Mouse (Mus musculus) layer of hippocampus, adult 9-11 months (tissue): ENCODE data around the gene Ccdc6.

Source experiments
- DNase-seq: peaks from one replicate; pipeline ENCODE4 v3.0.0; 2022

Ccdc6 gene

GRCm38 (mm10) chr10:70095506-70096270 lies 1.2 kb upstream of the Ccdc6 start:
- DNase-seq, result no peak

- no peak for DNase-seq
These were observed 475 bp downstream of the Ccdc6 start for GRCm38 (mm10) chr10:70097291-70097901.

- peak; percentile 69 for DNase-seq
These were observed 1.1 kb downstream of the Ccdc6 start for GRCm38 (mm10) chr10:70097911-70098569.

GRCm38 (mm10) chr10:70098626-70099025 lies 1.7 kb downstream of the Ccdc6 start:
- no peak for DNase-seq

- DNase-seq, result no peak
These were observed 2.1 kb downstream of the Ccdc6 start for GRCm38 (mm10) chr10:70099052-70099451.

GRCm38 (mm10) chr10:70102086-70102485 lies 5.2 kb downstream of the Ccdc6 start:
- no peak for DNase-seq

GRCm38 (mm10) chr10:70108016-70108415 lies 11.1 kb downstream of the Ccdc6 start:
- no peak for DNase-seq

GRCm38 (mm10) chr10:70109974-70110373 lies 13.1 kb downstream of the Ccdc6 start:
- DNase-seq, result no peak

- no peak for DNase-seq
These were observed 13.9 kb downstream of the Ccdc6 start for GRCm38 (mm10) chr10:70110815-70111214.

GRCm38 (mm10) chr10:70111643-70112042 lies 14.7 kb downstream of the Ccdc6 start:
- no peak for DNase-seq

- no peak for DNase-seq
These were observed 17.2 kb downstream of the Ccdc6 start for GRCm38 (mm10) chr10:70114048-70114635.

GRCm38 (mm10) chr10:70116454-70116853 lies 19.5 kb downstream of the Ccdc6 start:
- no peak for DNase-seq

GRCm38 (mm10) chr10:70119451-70119850 lies 22.5 kb downstream of the Ccdc6 start:
- DNase-seq, result no peak

GRCm38 (mm10) chr10:70119851-70120370 lies 23.0 kb downstream of the Ccdc6 start:
- no peak for DNase-seq

GRCm38 (mm10) chr10:70120671-70121405 lies 23.9 kb downstream of the Ccdc6 start:
- DNase-seq, result no peak

GRCm38 (mm10) chr10:70121406-70121695 lies 24.4 kb downstream of the Ccdc6 start:
- no peak for DNase-seq

- DNase-seq, result no peak
These were observed 26.5 kb downstream of the Ccdc6 start for GRCm38 (mm10) chr10:70123454-70123853.

- DNase-seq, result no peak
These were observed 28.6 kb downstream of the Ccdc6 start for GRCm38 (mm10) chr10:70125491-70125890.

- no peak for DNase-seq
These were observed 30.4 kb downstream of the Ccdc6 start for GRCm38 (mm10) chr10:70127273-70127672.

GRCm38 (mm10) chr10:70128408-70128807 lies 31.5 kb downstream of the Ccdc6 start:
- DNase-seq, result no peak

- DNase-seq, result no peak
These were observed 35.2 kb downstream of the Ccdc6 start for GRCm38 (mm10) chr10:70132087-70132560.

GRCm38 (mm10) chr10:70132714-70133113 lies 35.8 kb downstream of the Ccdc6 start:
- no peak for DNase-seq

- peak; percentile 46 for DNase-seq
These were observed 36.3 kb downstream of the Ccdc6 start for GRCm38 (mm10) chr10:70133188-70133587.
